Mouse (Mus musculus) gastrocnemius, postnatal 36 days (tissue): ENCODE data around the gene Gak. TPM values are rescaled to one million over a fixed set of nuclear protein-coding genes. Genes with fewer than 3 reads are reported as not detected.

Experiments used
- DNase-seq, 2 experiments: peaks; one replicate each; pipeline ENCODE4 v3.0.0; 2022
- intact Hi-C: fragments of 180-260 bp; cut with DNase I; formaldehyde crosslinking; loops from one replicate; pipeline ENCODE4 v1.15.1; 2025
- total RNA-seq, 2 experiments: library from RNA; stranded (reverse); gene quantifications; 2 replicates each; pipeline ENCODE4 v1.2.3; 2021

Gak gene
- total RNA-seq, 2 experiments from 2014 or later = 11.1 to 13.1 TPM

DNA sequence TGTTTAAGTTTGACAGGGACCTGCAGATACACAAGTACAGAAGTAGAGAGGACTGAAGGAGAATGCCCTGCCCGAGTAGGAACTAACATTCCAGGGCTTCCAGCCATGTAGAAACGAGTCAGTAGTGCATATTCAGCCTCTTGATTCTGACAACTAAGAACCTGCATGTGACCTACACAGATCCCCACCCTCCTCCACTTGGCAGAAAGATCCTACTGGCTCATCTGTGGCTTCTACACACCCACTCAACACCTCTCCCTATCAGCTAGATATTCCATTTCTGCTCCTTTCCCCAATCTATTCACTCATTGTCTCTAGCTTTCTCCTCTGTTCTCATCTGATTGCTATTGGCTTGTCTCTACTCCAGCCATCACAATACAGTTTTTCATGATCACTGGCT is 7.7 kb downstream of the Gak start:
- DNase-seq = no peak
- intact Hi-C loops = no loop called here

DNA sequence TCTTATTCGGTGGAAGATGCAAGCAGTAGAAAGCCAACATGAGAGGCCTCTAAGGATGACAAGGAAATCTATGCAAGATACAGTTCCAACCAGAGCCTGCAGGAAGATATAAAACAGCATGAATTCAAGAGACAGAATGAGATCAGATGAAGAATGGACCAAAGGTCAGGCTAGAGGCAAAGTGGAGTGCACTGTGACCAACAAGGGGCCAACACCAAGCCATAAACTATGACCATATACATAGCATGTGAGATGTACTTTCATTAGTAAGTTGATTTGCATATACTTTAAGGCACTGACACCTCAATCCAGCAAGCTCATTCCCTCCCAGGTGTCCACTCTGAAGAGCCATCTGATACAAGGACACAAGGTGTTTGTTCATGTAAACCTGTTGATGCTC is 19.1 kb downstream of the Gak start:
- no peak for DNase-seq
- intact Hi-C loops = no loop called here

DNA sequence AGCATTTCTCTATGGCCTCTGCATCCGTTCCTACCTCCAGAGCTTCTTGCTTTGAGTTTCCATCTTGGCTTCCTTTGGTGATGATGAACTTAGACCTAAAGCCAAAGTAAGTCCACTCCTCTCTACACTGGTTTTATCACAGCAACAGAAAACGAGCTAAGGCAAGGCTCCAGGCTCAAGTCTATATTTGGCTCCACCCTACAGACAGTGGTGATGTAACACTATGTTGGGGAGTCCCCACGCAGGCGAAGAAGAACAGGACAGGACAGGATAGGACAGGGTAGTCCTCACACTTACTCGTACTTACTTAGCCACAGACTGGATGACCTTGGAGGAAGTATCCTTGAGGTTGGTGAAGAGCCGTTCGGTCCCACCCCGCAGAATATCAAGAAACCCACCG is 27.0 kb downstream of the Gak start:
- intact Hi-C loops = no loop called here
- no peak for DNase-seq

DNA sequence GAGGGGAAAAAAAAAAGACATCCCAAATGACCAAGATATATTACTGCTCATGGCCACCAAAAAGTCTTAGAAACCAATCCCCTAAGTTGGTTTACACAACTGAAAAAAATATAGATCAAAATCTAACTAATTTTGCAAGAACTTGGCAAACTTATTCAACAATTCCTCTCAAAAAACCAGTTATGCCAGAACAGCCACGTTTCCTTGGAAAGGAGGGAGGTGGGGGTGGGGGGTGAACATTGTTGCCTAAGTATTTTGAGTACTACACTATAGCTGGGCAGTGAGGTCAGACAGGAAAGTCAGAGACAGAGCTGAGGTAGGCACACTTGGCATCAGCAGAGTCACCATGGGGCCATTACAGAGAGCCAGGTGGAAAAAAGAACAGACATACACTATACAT is 29.6 kb downstream of the Gak start:
- no peak for DNase-seq
- intact Hi-C loops = no loop called here

DNA sequence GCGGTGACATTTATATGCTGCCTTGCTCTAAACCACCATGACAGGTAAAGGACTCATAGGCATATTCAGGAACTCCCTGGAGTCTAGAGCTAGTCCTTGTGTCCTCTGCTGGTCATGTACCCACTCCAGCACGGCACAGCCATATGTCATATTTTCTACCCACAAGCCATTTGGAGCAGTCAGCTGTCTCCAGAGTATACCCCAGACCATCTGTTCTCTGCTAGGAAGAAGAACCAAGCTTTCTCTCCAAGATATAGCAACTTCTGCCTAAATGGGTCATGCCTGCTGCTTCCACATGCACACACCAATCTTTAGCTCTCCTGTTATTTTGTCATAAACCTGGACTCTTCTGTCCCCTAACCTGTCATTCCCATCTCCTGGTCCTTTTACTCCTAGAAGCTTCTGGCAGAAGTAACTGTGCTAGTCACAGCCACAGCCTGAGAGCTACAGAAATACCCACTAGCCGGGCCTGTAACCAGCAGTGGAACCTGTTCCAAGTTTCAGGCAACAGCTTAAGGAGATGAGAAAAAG is 48.1 kb downstream of the Gak start:
- no peak for DNase-seq
- intact Hi-C loops = no loop called here

DNA sequence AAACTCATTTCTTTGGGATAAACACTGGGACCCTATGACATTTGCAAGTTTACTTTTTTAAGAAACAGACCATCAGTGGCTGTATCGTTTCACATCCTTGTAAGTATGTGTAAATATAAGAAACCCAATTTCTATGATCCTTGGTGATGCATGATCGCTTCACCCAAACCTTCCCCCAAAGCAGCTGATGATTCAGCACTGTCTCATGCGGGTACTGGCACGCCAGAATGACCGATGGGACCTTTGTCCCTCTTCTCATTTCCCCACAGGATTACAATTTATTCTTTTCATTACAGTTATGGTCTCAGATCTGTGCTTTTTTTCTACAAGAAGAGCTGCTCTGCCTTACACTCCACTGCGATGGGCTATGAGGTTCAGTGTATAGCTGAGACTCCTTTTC is 56.5 kb downstream of the Gak start:
- DNase-seq = no peak
- intact Hi-C loops = loop anchor here (5.0 kb wide), 1 partner anchor 146 kb away; no protein-coding TSS in a partner anchor

DNA sequence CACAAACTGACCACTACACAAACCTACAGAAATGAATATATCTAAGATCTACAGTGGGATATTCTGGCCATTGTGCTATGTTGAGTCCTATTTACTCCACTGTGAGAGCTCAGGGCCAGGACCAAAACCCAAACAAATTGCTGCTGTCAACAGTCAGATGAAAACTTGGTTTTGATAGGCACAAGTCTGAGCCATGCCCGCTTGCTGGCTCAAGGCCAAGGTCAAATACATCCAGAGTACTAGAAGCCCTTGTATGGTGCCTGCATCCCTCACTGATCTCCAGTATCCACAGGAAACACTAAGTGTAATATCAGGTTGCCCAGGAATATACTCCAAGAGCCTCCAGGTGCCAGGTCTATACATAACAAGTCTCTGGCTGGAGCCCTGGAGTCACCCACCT is 58.6 kb downstream of the Gak start:
- DNase-seq = no peak
- intact Hi-C loops = loop anchor here (5.0 kb wide), 1 partner anchor 144 kb away; no protein-coding TSS in a partner anchor

DNA sequence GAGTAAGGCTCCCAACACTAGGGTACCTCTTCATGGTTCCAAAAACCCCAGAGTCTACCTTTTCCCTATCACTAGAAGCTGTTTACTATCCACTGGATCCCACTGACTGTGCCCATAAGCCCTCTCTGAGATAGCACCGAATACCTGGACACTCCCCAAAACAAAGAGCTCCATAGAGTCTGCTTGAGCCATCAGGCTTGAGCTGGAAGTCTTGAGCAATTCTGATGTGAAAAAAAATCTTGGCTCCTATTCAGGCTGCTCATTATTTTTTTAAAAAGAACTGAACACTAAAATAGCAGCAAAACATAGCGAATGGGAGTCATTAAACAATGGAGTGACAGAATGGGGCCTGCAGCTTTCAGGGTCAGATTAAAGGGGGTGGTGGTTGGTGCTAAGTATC is 62.5 kb downstream of the Gak start:
- no peak for DNase-seq
- intact Hi-C loops = no loop called here

DNA sequence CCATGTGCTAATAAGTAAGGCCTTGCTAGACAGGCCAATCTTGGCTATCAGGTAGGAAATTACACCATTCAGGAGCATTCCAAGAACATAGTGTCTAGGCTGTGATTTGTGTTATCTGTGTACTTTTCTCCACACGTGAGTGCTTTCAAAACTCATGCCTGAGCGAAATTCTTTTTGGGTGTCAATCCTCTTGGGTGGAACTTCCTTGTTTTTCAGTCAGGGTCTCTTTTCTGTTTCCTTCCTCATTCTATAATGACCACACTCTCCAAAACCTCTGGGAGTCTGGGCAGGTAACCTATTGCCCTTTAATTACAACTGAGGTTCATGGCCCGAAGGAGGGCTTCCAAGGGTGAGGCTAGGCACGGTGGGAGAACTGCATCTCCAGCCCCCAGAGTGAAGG is 63.0 kb downstream of the Gak start:
- no peak for DNase-seq
- intact Hi-C loops = no loop called here

DNA sequence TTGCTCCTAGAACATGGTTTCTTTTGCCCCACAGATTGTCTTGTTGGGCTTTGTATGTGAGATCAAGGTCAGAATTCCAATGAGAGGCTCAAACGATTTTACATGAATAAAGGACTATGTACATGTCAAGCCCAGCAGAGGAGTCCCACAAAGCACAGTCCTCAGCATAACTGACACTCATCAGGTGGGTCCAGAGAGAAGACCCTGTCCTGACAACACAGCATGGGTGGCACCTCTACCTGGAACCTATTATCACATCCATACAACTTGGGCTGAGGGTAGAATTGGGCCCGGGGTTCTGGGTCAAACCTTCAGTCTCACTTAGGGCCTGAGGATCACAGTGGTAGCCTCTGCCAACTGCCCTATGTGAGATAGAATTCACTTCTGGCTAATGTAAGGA is 64.2 kb downstream of the Gak start:
- intact Hi-C loops = no loop called here
- no peak for DNase-seq

DNA sequence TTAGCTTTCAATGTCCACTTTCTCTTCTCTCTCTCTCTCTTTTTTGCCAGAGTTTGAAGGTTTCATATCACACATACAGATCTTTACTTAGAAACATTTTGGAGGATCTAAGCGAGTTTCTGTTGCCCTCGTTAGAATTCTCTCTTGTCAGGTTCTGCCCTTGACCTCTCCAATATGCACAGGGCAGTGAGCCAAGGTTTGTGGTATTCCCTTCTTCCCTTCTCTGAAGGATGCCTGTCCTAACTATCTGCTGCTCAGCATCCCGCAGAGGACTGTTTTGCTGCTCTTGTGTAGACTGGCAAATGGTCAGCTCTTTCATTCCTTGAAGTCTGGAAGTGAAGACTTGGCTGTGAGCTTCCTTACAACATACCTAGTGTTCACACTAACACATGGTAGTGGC is 65.2 kb downstream of the Gak start:
- intact Hi-C loops = no loop called here
- DNase-seq = no peak

DNA sequence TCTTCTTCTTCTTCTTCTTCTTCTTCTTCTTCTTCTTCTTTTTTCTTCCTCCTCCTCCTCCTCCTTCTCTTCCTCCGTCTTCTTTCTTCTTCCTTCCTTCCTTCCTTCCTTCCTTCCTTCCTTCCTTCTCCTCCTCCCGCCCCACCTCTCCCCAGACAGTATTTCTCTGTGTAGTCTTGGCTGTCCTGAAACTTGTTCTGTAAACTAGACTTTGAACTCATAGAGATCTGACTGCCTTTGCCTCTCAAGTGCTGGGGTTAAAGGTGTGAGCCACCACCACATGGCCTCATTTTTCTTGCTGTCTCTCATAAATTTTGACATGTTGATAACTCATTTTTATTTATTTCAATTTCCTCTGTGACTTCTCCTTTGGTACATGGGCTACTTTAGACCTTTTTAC is 67.1 kb downstream of the Gak start:
- intact Hi-C loops = no loop called here

DNA sequence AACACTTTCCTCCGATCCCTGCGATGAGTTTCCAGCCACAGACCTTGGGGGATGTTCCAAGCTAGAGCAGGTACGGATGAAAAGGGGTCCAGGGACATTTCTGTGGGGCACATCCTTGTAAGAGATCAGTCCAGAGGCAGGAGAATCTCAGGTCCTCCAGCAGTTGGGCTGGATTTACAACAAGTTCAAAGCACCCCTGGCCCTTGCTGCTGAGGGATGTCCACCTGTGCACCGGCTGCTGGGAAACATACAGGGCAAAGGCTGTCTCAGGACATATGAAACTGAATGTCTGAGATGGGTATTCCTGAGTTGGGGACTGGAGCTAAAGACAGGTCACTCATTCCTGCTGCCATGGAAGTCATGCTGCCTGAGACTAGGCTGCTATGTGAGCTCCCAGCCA is 72.6 kb downstream of the Gak start:
- no peak for DNase-seq
- intact Hi-C loops = loop anchor here (10.0 kb wide), 1 partner anchor 132 kb away; no protein-coding TSS in a partner anchor

More for the DNA sequence above, 67.1 kb downstream of the Gak start:
- no peak for DNase-seq

DNA sequence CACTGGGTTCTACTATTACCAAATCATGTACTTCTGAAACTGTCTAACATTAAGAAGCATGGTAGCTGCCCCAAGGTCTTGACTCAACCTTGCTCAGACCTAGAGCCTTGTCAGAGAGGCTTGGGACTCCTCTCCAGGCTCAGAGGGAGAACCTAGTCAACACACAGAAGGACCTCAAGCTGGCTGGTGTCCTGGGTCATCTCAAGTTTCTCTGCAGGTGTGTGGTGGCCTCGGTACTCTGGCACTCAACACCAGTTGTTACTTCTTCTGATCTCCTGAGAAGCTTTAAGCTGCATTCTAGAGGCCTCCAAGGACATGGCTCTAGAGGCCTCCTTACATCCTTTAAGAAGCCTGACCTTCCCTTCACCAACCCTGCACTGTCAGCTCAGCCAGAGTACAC is 75.5 kb downstream of the Gak start:
- intact Hi-C loops = loop anchor here (10.0 kb wide), 1 partner anchor 129 kb away; no protein-coding TSS in a partner anchor
- no peak for DNase-seq

DNA sequence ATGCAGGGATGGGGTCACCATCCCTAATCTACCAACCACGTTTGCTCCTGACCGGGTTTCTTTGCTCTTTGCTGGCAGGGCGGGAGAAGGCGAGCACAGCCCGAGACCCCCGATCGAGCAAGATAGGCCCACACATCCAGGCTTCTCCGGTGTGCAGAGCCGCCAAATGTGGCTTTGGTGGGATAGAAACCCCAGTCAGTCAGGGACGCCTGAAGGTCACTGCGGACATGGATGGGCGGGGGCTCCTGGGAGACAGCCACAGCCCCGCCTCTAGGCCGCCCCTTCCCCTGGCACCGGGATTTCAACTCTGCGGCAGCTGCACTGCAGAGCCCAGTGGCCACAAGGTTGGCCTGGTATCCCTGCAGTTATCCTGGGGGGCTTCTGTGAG is 79.4 kb downstream of the Gak start:
- DNase-seq = no peak
- intact Hi-C loops = loop anchor here (10.0 kb wide), 1 partner anchor 125 kb away; no protein-coding TSS in a partner anchor

DNA sequence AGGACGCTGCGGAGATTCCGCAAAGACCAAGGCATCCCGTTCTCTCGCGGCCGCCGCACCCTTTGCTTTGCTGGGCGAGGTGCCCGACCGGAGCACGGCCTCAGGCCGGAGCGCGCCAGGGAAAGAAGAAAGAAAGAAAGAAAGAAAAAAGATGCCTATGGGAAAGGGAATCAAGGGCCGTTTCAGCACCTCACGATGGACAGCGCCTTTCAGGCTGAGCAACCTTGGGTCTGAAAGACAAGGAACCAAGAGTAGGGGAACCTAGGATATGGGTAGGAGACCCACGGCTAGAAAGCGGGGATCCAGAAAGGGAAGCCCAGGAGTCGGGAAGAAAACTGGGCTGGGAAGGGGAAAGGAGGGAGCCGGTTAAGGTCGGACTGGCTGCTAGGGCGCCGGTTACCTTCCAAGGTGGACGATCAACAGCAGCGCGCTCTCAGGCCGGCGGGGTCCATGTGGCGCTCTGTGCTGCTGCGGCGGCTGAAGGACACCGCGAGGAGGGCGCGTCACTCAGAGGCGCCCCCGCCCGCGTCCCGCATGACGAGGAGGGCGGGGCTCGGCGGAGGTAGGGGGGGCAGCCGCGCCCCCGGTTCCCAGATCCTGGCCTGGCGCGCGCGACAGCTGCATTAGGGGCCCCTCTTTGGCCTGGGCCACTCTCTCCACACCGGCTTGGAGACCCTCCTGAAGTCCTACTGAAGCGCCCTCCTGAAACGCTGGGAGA is 79.9 kb downstream of the Gak start, which contains the start of gene Cplx1:
Cplx1 (minus strand) TSS at position 536 of the 718 bp plus-strand sequence.
- intact Hi-C loops = loop anchor here (10.0 kb wide), 1 partner anchor 125 kb away; no protein-coding TSS in a partner anchor

DNA sequence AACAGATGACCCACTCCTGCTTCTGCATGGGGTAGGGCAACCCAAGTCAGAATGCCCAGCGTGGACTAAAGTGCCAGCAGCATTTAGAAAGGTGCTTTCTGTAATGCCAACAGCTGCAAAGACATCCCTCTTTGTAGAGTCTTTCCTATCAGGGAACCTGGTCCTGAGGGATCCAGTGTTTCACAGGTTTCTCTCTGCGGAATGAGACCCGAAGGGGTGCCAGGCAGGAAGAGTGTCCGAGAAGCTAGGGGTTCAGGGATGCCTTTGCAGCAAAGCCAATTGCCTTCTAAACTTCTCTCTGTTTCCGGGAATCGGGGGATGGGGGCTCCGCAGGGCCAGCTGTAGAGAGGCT is 80.4 kb downstream of the Gak start:
- DNase-seq = no peak
- intact Hi-C loops = no loop called here

More for the DNA sequence above, 79.9 kb downstream of the Gak start, which contains the start of gene Cplx1:
- peak in 1 of 2 experiments; percentile 17 for DNase-seq

DNA sequence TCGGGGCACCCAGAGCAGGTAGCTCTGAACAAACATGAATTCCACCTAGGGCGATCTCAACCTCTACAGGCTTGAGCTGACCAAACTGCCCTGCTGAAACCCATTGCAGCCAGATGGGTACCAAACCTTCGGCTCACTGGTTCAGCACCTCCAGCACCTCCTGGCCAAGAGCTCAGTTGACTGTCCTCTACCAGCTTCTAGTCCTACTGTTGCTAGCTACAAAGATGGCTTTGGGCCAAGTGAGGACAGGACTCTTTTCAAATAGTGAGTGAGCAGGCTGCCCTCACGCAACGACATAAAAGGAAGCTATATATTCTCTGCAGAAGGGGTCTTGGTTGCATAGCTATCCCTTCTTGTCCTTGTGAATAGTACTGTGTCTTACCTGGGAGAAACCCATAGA is 81.9 kb downstream of the Gak start:
- intact Hi-C loops = no loop called here
- no peak for DNase-seq

DNA sequence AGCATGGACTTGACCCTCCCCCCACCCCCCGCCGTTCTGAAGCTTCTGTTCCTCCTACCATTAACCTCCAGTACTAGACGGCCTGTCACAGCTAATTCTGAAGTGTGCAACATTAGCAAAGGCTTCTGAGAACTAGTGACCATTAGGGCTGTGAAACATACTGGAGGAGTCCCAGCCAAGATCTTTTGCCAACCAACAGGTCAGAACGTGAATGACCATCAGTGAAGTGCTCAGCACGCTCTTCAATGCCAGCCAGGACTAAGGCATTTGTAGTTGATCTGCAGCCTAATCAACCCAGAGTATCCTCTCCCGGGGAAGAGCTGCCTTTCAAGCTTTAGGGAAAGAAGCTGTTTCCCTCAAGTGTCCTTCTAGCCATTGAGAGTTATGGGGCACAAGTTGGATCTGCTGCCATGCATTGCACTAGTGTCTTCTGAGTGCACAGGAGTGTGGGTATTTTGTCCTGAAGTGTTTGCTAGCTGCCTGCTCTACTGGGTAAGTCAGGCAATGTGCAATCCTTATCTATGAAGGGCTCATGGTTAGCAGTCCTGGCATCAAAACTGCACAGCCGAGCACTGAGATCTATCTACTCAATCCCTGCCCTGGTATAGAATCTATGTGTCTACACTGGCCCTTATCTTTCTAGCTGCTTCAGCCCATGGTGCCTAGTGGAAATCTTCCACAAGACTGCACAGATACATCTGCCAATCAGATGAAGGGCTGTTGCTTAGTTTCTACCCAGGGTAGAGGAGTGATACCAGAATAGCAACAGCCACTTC is 85.9 kb downstream of the Gak start:
- DNase-seq = no peak
- intact Hi-C loops = no loop called here

DNA sequence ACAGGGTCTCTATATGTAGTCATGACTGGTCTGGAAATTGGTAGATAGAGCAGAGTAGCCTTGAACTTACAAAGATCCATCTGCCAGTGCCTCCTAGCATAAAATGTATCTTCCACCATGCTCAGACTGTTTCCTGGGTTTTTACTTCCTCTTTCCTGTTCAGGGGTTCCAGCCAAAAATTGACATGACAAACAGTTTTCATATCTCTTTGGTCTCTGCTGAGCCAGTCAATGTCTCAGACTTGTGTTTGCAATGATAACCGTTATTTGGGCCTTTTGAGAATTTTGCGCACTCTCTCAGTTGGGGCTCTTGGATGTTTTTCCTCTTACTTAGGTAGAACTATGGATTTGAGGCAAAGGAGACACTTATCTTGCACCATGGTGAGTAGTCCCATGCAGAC is 95.4 kb downstream of the Gak start:
- intact Hi-C loops = no loop called here
- no peak for DNase-seq

DNA sequence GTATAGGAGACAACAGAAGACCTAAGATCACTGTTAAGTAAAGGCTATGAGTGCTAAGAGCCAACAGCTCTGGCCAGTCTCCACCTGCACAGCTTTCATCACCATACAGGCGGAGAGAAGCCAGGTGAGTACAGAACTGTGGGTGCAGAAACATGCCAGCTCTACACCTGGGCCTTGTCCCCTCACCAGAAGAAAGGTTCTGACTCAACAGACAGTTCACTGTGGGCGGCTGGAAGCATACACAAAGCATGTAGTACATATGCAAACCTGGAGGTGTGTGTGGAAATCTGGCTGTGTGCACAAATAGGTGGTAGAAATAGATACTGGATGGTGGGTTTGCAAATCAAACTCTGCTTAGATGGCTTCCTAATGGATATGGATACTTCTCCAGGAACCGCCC is 107.0 kb downstream of the Gak start:
- intact Hi-C loops = no loop called here
- no peak for DNase-seq

DNA sequence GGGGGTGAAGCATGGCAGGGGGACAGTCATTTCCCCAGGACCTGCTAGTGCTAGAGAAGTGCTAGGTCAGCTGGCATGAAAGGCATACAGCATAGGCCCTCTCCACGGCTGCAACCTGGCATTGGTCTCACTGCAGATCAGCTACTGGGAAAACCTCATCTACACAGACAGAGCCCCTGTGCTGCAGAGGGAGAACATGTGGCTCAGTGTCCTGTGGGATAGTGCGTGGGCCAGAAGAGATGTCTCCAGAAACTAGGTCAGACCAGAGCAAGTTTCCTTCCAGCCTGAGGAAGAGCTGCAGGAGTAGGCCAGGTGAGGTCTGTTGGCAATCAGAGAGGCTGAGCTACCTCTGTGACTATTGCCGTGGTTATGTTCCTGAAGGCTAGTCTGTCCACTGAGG is 107.7 kb downstream of the Gak start:
- no peak for DNase-seq
- intact Hi-C loops = no loop called here
